Mouse (Mus musculus) liver, embryonic 14.5 days (tissue): ENCODE measurements around the gene Msmp.

ENCODE experiments used
- CTCF ChIP-seq: IDR thresholded peaks from 2 replicates; pipeline ENCODE4 v1.5.1; 2016; ENCODE audit warnings: antibody characterized with exemption, low read depth, control low read depth
- EP300 ChIP-seq: IDR thresholded peaks from 2 replicates; pipeline ENCODE4 v1.6.1; 2016; ENCODE audit warnings: antibody characterized with exemption, low read depth

DNA sequence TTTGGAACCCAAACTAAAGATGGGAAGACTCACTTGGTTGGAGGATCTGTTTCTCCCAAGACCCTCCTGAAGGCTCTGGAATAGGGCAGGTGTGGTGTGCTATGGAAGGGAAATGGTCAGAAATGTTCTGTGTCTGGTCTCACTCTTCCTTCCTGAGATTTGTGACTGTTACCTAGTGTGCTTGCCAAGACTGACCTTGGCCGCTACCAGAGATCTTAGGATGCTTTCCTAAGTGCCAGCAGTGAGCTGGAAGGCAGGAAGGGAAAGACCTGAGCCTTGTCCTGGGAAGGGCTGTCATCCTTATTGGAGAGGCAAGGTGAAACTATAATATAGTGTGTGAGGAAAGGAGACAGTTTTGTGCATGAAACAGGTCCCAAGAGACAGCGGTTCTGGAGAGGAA, 49.4 kb upstream of the Msmp start:
- TF ChIP-seq CTCF (no peak), EP300 (no peak)
